Mouse (Mus musculus) megakaryocyte progenitor cell, adult 5-6 weeks (primary cell): ENCODE results near the gene Sf3a3. TPM values are rescaled to one million over a fixed set of nuclear protein-coding genes. Genes with fewer than 3 reads are reported as not detected.

ENCODE experiments used
- ATAC-seq: replicated peaks from 2 replicates; pipeline ENCODE4 v1.8.0; 2016; ENCODE audit warnings: mild to moderate bottlenecking, moderate TSS enrichment, inconsistent platforms; ENCODE audit not compliant: poor library complexity
- total RNA-seq, 2 experiments: library from RNA; stranded (forward) in 1 of 2; stranded (reverse) in 1 of 2; fragments of 157-497, 149-512 nt in 1 of 2; fragments of 200-1000 nt in 1 of 2; gene quantifications; 2 replicates each; pipeline versions ENCODE4 v1.2.3 to v1.2.4; 2015 to 2017

The Sf3a3 gene
- total RNA-seq, 2 experiments from 2014 or later = 113 to 158 TPM

DNA sequence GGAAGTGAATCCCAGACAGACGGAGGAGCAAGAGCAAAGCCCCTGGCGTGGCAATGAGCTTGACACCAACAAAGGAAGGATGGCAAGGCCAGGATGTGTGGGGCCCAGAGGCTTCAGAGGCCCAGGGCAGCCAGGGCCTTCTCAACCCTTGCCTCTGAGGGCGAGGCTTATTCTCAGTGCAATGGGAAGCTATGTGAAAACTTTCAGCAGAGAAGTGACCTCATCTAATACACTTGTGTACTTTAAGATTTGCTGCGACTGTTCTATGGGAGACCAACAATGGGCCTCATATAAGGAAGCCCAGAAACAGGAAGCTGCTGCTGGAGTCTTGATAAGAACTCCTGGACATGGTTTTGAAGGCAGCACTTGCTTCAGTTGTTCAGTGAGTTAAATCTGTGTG is 57.5 kb downstream of the Sf3a3 start:
- ATAC-seq = peak; percentile 36

GRCm38 (mm10) chr4:124773449-124773848 is 58.9 kb downstream of the Sf3a3 start:
- ATAC-seq = peak; percentile 7; the same call in 1 of the 2 replicates

DNA sequence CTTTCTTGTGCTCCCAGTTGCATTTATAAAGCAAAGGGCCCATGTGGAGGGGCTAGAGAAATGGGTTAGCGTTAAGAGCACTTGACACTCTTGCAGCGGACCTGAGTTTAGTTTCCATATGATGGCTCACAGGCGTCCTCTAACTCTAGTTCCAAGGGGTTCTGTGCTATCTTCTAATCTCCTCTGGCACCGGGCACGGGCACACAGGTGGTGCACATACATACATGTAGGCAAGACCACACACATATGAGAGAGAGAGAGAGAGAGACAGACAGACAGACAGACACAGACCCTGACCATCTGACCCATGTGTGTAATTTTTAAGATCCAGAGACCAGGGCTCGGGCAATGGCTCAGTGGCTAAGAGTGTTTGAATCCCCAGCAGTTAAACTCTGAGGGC is 59.4 kb downstream of the Sf3a3 start:
- ATAC-seq = peak; percentile 6; the same call in 1 of the 2 replicates

DNA sequence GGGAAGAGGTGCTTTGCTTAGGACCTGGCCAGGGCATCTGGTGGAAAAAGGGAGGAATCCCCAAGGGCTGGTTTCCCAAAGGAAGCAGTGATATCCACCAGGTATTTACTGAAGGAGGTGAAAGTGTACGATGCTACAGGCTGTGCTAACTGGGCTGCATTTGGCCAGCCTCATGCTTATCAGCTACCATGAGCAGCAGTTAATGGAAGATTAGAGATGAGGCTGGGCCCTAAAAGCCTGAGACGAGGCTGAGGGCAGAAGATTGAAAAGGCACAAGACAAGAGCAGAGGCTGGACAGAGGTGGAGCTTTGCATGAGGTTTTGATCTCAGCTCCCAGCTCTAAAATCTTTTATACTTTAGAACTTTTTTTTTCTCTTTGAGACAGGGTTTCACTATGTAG is 59.9 kb downstream of the Sf3a3 start:
- peak; percentile 85 for ATAC-seq

DNA sequence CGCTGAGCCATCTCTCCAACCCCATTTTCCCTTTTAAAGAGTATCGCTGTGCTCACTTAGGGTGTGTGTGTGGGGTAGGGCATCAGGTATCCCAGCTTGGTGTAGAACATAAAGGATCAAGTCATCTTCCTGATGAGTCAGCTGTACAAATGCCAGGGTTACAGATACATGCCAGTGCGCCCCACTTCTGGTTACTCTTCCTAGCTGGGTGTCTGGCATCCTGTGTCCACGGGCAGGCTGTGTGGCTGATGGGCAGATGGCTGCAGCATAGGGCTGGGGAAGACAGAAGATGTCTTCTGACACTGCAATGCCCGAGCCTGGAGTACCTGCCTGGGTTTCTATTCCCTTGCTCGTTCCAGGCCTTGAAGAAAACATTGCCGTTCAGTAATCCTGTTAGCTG is 66.8 kb downstream of the Sf3a3 start:
- no peak for ATAC-seq

Other genes starting within 250 kb of the Sf3a3 start
- gene 3100002H09Rik, start 104.0 kb upstream of the Sf3a3 start, total RNA-seq (2015) = not detected in 2 replicates
- not detected in 2 replicates for gene 3100002H09Rik, start 104.0 kb upstream of the Sf3a3 start, total RNA-seq (2017)
- gene Pou3f1, start 58.0 kb upstream of the Sf3a3 start, total RNA-seq (2015) = 0.05 TPM in 1 of 2 replicates, not detected in the other
- gene Pou3f1, start 58.0 kb upstream of the Sf3a3 start, total RNA-seq (2017) = not detected in 2 replicates
- 78.0 and 81.5 TPM in 2 replicates for gene Utp11, start 21.2 kb upstream of the Sf3a3 start, total RNA-seq (2015)
- 70.8 and 93.1 TPM in 2 replicates for gene Utp11, start 21.2 kb upstream of the Sf3a3 start, total RNA-seq (2017)
- gene Fhl3, start 14.1 kb upstream of the Sf3a3 start, total RNA-seq (2015) = 17.1 and 19.3 TPM in 2 replicates
- gene Fhl3, start 14.1 kb upstream of the Sf3a3 start, total RNA-seq (2017) = 4.9 and 5.3 TPM in 2 replicates
- 32.9 and 36.0 TPM in 2 replicates for gene Inpp5b, start 27.1 kb downstream of the Sf3a3 start, total RNA-seq (2015)
- gene Inpp5b, start 27.1 kb downstream of the Sf3a3 start, total RNA-seq (2017) = 28.6 and 31.4 TPM in 2 replicates
- 30.0 and 43.0 TPM in 2 replicates for gene Mtf1, start 87.3 kb downstream of the Sf3a3 start, total RNA-seq (2015)
- gene Mtf1, start 87.3 kb downstream of the Sf3a3 start, total RNA-seq (2017) = 27.8 and 35.8 TPM in 2 replicates
- gene Yrdc, start 135.9 kb downstream of the Sf3a3 start, total RNA-seq (2015) = 56.7 and 58.5 TPM in 2 replicates
- 22.7 and 32.8 TPM in 2 replicates for gene Yrdc, start 135.9 kb downstream of the Sf3a3 start, total RNA-seq (2017)
- 4.4 and 6.7 TPM in 2 replicates for gene 1110065P20Rik, start 136.4 kb downstream of the Sf3a3 start, total RNA-seq (2015)
- gene 1110065P20Rik, start 136.4 kb downstream of the Sf3a3 start, total RNA-seq (2017) = 4.0 and 6.3 TPM in 2 replicates
- gene Maneal, start 147.4 kb downstream of the Sf3a3 start, total RNA-seq (2015) = 0.07 TPM in 1 of 2 replicates, not detected in the other
- 0.14 and 0.17 TPM in 2 replicates for gene Maneal, start 147.4 kb downstream of the Sf3a3 start, total RNA-seq (2017)
- not detected in 2 replicates for gene Epha10, start 166.1 kb downstream of the Sf3a3 start, total RNA-seq (2015)
- gene Epha10, start 166.1 kb downstream of the Sf3a3 start, total RNA-seq (2017) = not detected in 2 replicates
- 4.4 and 6.5 TPM in 2 replicates for gene 9930104L06Rik, start 222.3 kb downstream of the Sf3a3 start, total RNA-seq (2015)
- 7.9 and 9.1 TPM in 2 replicates for gene 9930104L06Rik, start 222.3 kb downstream of the Sf3a3 start, total RNA-seq (2017)
- gene Cdca8, start 224.5 kb downstream of the Sf3a3 start, total RNA-seq (2015) = 115 and 125 TPM in 2 replicates
- gene Cdca8, start 224.5 kb downstream of the Sf3a3 start, total RNA-seq (2017) = 121 and 137 TPM in 2 replicates